In genomic region chr17:13739981-13740380, GRCm38 (mm10) we compare ENCODE assay signal across 16 mouse cellular contexts. TPM values are rescaled to one million over a fixed set of nuclear protein-coding genes. Genes with fewer than 3 reads are reported as not detected.
"Had no signal": no experiment of that assay in that cellular context is flagged by ENCODE, and none has a peak within 500 bp of the region (broad histone marks: within the 10 kb centered on the region; RNA-seq: fewer than 3 reads in every experiment).

No protein-coding gene starts in this region.

- H3K36me3 ChIP-seq: limb, embryonic 10.5 days; limb, embryonic 13.5 days; liver, embryonic 13.5 days had no signal

- ATAC-seq: lung, postnatal 0 days had no signal

- H3K4me3 ChIP-seq: layer of hippocampus, adult 2 months; limb, embryonic 10.5 days; limb, embryonic 13.5 days; liver, embryonic 13.5 days had no signal

- H3K27ac ChIP-seq: layer of hippocampus, adult 2 months; limb, embryonic 13.5 days; liver, embryonic 13.5 days had no signal

- H3K27me3 ChIP-seq: limb, embryonic 13.5 days had no signal

- H3K9ac ChIP-seq: limb, embryonic 13.5 days; liver, embryonic 13.5 days had no signal

- DNase-seq: kidney, adult 18-20 months; kidney, adult 9 months; kidney, postnatal 14 days; kidney, postnatal 4 days; layer of hippocampus, adult 9-11 months; liver, embryonic 13.5 days; lung, postnatal 36 days; midbrain, embryonic 14.5 days; thymus, adult 18-20 months; thymus, postnatal 36 days had no signal

- H3K4me2 ChIP-seq: limb, embryonic 13.5 days; liver, embryonic 13.5 days; midbrain, embryonic 11.5 days had no signal

- H3K9me3 ChIP-seq: limb, embryonic 10.5 days; limb, embryonic 13.5 days; liver, embryonic 13.5 days had no signal

RNA-seq across cellular contexts. Expression of gene Tcte2, which starts 21.6 kb away (rescaled TPM):
- total RNA-seq: megakaryocyte-erythroid progenitor cell, adult 5-6 weeks had no signal
